Mouse (Mus musculus): ENCODE measurements around the gene Ddx19a. TPM values are rescaled to one million over a fixed set of nuclear protein-coding genes. Genes with fewer than 3 reads are reported as not detected.
"Not testable (repeated sequence)": the region's sequence is repeated elsewhere in the genome, so short reads cannot be mapped to it uniquely, and the experiment has no call there.

Gene Ddx19a
- total RNA-seq, 2 experiments from 2014 or later = 37.4 to 76.8 TPM

DNA sequence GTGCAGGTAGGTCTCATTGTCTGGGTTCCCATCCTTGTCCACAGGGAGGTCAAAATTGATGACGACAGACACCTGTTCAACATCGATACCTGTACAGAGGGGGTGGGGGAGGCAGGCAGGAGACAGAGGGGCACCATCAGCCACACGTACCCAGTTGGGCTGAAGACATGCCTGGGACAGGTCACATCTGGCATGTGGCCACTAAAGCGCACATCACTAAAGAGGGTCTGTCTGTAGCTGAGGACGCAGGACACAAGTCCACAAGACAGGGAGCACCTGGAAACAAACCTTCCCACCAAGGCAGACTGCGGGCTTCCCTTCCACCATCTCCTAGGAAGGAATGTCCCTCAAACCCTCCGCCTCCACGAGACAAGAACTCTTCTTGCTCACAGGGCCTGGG lies 21.1 kb downstream of the Ddx19a start:
- ATAC-seq (replicated peaks; ENCODE audit: poor library complexity) = not testable (repeated sequence)

DNA sequence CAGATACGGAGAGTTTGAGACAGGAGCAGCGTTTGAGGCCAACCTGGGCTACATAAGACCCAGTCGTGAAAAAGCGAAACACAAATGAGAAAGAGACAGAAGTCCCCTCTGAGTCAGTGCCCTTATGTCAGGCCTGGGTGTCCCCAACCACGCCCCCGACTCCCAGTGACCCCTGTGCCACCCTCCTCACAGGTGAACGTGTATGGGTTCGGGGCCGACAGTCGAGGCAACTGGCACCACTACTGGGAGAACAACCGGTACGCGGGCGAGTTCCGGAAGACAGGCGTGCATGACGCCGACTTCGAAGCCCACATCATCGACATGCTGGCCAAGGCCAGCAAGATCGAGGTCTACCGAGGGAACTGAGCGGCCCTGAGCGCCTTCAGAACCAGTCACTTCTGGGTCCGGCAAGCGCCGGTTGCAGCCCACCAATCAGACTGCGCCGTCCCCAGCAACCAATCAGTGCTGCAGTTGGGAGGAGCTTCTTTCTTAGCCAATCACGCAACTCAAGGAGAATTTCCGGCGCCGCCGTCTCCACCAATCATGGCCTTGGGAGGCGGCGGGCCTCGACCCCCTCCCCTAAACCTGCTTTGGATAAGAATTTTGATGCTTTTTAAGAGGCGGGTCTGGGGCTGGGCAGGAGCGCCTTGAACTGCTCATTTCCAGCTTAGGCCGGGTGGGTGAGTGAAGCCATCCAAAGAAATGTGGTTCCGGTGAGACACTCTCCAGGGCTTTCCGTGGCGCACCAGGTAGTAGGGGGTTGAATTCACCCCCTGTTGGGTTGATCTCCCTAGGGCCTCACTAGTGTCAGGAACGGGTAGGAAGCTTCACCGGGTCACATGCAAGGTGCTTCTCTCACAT lies 27.5 kb downstream of the Ddx19a start:
- peak; percentile 88 for ATAC-seq (replicated peaks; ENCODE audit: poor library complexity)

DNA sequence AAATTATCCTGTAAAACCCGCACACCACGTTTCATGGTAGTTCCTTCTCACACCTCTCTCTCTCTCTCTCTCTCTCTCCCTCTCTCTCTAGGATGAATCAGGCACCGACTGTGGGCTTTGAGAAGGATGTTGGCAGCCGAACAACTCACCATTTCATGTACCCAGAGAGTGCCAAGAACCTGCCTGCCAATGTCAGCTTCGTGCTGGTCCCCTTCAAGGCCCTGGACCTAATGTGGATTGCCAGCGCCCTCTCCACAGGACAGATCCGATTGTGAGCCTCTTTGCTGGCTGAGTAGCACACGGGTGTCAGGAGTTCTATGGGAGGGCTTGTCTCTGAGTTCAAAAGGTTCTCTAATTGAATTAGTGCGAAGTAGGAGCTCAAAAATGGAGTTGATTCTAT lies 30.3 kb downstream of the Ddx19a start:
- no peak for ATAC-seq (replicated peaks; ENCODE audit: poor library complexity)

DNA sequence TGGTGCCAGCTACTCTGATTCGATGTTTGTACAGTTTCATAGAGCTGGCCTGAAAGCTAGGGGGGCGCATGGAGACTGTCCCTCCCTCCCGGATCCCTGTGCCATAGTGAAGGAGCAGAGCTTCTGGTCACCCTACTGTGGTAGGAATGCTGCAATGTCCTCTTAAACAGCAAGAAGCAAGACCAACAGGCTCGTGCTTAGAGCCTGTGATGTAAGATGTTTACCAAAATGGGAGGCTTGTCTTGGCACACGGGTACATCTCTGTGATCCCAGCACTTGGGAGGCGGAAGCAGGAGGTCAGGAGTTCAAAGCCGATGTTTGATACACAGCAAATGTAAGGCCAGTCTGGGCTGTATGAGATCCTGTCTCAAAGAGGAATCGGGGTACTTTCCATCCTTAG lies 31.0 kb downstream of the Ddx19a start:
- ATAC-seq (replicated peaks; ENCODE audit: poor library complexity) = no peak

DNA sequence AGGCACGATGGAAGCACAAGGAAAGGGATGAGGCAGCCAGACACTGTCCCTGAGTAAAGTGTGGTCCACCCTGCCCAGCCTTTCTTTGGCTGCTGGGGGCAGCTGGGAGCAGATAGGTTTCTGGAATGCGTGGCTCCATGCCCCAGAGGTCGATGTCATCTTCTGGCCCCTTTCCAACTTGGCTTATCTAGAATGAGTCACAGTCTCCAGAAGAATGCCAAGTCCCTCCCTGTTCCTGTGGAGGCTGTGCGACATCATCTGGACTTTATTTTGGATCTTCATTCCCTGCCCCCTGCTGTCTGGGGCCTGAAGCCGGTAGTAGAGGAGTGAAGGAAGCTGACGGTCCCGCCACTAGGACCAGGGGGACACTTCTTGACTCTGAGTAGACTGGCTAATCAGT lies 32.0 kb downstream of the Ddx19a start:
- ATAC-seq (replicated peaks; ENCODE audit: poor library complexity) = peak; percentile 32

DNA sequence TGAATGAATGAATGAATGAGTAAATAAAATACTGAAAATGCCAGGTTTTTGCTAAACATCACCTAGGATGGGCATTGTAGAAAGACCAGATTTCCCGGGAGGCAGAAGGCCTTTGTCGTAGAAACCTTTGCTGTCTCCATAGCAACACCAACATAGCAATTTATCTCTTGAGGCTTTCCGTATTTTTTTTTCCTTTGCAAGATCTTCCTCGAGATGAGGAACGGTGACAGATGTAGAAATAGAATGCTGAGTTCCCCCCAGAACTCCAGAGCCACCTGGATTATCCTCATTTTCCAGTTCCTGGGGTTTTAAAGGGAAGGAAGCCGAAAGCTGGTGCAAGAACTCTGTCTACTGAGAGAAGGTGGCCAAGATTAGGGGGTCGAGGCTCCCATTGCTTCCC lies 32.9 kb downstream of the Ddx19a start:
- no peak for ATAC-seq (replicated peaks; ENCODE audit: poor library complexity)

DNA sequence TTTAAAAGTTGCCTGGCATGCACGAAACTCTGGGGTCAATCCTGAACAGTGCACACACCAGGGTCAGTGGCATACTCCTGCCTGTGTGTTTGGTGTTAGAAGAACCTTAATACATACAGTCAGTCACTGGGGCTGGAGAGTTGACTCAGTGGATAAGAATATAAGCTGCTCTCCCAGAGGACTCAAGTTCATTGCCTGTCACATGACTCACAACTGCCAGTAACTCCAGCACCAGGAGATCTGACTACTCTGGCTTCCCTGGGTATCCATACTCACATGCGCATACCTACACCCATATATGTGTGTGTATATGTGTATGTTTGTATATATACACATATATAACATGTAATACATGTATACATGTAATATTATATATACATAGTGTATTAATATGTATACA lies 34.5 kb downstream of the Ddx19a start:
- ATAC-seq (replicated peaks; ENCODE audit: poor library complexity) = no peak

DNA sequence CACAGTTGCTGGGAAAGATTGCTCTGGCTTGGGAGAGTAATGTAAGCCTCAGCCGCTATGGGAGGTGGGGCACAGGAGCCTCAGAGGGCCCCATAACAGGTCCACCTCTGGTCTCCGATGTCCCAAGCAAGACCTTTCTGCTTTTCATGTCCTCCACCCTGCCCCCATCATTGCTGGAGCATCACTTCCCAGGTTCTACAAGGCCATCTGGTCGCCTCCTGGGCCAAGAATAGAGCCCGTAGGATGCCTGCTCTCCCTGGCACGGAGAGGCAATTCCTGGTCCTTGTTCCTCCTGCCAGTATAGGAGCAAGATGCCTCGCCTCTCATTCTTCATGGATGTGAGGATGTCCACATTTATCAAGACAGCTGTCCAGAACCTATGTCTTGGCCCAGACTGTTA lies 37.7 kb downstream of the Ddx19a start:
- ATAC-seq (replicated peaks; ENCODE audit: poor library complexity) = no peak

DNA sequence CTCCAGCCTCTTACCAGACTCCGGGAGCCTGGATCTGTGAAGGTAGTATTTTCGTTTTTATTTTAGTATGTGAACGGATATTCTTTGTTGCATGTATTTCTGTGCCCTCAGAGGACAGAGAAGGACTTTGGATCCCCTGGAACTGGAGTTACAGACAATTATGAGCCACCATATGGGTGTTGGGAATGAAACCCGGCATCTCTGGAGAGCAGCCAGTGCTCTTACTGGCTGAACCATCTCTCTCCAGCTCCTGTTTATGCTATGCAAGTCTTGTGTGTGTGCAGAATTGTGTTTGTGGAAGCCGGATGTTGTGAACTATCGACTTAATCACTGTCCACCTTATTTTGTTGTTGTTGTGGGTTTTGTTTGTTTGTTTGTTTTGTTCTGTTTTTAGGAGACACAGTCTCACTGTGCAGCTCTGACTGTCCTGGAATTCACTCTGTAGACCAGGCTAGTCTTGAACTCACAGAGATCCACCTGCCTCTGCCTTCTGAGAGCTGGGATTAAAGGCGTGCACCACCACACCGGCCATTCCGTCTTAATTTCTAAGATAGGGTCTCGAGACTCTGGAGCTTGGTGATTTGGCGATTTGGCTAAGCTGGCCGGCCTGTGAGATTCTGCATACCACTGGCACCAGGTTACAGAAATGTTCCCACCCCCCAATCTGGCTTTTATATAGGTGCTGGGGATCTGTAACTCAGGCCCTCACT lies 38.4 kb downstream of the Ddx19a start:
- no peak for ATAC-seq (replicated peaks; ENCODE audit: poor library complexity)

DNA sequence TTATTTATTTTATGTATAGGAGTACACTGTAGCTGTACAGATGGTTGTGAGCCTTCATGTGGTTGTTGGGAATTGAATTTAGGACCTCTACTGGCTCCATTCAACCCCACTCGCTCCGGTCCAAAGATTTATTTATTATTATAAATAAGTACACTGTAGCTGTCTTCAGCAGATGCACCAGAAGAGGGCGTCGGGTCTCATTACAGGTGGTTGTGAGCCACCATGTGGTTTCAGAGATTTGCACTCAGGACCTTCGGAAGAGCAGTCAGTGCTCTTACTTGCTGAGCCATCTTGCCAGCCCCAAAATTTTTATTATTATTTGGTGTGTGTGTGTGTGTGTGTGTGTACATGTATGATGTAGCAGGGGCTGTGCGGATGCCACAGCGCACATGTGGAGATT lies 39.0 kb downstream of the Ddx19a start:
- ATAC-seq (replicated peaks; ENCODE audit: poor library complexity) = not testable (repeated sequence)

DNA sequence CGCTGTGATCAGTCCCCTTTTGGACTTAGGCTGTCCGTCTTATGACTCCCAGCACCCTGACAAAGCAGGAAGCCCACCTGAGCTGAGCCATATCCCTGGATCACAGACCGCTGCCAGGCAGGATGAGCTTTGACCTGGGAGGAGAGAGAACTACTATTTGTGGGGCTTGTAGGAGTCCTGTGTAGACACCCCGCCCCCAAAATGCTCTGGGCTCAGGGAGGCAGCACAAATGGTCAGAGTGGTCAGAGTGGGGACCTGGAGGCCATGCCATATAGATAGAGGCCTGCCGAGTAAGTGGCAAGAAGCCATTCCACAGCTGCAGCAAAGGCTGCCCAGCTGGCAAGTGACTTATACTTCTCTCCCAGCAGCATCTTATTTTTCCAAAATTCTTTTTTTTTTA lies 39.5 kb downstream of the Ddx19a start:
- no peak for ATAC-seq (replicated peaks; ENCODE audit: poor library complexity)

DNA sequence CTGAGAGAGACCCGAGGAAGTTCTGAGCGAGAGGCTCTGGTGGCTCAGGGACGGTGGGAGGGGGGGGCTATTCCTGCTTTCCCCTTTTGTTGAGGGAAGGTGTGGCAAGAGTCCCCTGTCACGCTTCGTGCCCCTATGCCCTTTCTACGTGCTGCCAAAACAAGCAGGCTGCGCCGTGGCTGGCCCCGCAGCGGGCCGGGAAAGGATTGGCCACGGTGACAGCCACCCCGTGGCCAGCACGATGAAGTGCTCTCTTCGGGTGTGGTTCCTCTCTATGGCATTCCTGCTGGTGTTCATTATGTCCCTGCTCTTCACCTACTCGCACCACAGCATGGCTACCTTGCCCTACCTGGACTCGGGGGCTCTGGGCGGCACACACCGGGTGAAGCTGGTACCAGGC lies 40.1 kb downstream of the Ddx19a start:
- no peak for ATAC-seq (replicated peaks; ENCODE audit: poor library complexity)

DNA sequence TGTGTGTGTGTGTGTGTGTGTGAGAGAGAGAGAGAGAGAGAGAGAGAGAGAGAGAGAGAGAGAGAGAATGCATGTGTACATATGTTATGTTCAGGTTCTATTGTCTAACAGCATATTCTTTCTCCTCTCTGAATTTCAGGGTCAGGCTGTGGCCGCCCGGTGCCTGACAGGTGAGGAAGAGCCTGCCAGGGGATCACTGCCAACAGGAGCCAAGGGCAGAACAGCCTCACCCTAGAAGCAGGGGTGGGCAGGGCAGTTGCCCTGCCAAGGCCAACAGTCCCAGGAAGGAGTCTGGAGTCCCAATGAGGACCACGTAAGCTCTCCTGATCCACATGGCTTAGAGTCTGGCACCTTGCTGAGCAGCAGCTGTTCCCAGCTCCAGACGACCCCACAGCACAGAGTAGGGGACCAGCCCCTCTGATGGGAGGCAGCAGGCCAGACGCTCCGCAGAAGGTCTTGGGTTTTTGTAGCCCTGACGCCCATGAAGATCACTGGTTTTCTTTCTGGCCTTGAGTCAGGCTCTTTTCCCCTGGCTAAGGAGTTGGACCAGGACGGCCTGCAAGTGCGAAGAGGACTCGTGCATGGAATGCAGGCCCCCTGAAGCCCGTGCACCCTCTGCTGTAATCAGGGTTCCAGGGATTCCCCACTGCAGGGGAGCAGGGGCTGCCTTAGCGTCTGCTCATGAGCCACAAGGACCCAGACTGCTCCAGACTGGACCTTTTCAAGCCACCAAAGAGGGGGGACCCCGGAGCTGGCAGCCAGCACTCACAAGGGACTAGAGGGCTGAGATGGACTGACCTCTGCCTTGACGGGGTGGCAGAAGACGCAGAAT lies 40.8 kb downstream of the Ddx19a start:
- ATAC-seq (replicated peaks; ENCODE audit: poor library complexity) = no peak

DNA sequence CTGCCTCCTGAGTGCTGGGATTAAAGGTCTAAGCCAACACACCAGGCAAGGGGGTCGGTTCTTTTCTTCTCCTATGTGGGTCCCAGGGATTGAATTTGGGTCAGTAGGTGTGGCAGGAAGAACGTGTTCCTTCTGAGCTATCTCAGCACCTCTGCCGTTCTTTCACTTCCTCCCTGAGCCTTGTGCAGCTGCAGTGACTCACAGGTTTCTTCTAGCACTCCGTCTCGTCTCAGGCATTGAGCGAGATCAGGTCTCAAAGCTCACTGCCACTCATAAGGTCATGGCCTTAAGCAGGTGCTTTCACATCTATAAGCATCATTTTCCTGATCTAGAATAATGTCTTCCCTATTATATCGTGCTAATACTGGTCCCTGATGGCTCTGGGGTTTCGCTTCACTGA lies 42.8 kb downstream of the Ddx19a start:
- ATAC-seq (replicated peaks; ENCODE audit: poor library complexity) = peak; percentile 50

DNA sequence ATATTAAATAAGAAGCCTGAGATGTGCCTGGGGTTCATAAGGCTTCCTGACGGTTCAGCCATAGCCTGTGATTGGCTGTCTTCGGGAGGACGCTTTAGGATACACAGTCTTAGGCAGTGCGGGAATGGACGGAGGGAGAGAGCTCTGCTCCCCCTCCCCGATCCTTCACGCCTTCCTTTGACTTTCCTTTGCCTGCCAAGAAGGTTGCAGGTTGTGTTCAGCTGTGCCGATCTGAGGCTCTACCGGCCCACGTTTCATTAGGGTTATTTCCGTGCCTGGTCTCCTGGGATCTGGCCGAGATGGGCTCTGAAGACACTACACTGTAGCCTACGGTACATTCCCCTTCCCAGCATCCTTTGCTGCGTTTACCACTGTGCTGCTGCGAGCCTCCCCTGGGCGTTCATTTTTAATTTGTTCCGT lies 47.5 kb downstream of the Ddx19a start:
- ATAC-seq (replicated peaks; ENCODE audit: poor library complexity) = 0 out of 2 replicates have a peak, but pooled peaks have one; percentile 24

DNA sequence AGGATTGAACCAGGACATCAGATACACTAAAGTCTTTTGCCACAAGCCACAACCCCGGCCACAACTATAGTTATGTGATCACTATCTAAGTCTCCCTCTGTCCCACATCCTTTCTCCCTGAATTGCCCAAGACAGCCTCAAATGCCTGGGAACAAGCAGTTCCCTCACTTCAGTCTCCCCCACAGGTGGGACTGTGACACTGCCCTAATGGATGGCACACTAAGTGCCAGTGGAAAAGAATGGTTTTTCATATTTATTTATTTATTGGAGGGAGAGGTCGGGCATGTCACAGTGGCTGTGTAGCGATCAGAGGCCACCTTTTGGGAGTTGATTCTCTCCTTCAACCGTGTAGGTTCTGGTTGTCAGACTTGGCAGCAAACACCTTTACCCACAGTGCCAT lies 51.9 kb downstream of the Ddx19a start:
- ATAC-seq (replicated peaks; ENCODE audit: poor library complexity) = peak; percentile 14; the same call in 1 of the 2 replicates

DNA sequence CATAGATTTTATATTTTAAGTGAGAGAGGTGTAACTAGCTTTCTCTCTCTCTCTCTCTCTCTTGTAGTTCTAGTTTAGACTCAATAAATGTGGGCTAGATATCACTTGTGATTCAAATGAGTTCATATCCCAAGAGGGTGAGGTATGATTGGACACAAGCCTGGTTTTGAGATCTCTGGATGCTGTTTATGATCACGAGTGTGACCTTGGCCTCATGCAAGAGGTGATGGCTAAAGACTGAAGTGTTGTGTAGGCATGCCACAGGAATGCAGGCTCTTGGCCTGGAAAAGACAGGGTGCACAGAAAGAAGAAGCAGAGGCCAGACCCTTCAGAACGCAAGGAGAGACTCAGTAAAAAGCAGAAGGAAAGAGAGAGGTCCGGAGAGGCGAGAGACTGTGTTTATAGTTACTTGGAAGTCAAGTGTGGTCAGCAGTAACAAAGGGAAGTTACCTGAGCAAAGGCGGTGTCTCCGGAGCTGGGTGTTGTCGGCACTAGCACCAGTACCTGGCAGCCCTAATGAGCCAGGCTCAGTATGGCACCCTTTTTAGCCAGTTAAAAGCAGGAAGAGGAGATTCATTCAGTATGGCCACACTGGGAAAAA lies 53.2 kb downstream of the Ddx19a start:
- peak; percentile 55 for ATAC-seq (replicated peaks; ENCODE audit: poor library complexity)

DNA sequence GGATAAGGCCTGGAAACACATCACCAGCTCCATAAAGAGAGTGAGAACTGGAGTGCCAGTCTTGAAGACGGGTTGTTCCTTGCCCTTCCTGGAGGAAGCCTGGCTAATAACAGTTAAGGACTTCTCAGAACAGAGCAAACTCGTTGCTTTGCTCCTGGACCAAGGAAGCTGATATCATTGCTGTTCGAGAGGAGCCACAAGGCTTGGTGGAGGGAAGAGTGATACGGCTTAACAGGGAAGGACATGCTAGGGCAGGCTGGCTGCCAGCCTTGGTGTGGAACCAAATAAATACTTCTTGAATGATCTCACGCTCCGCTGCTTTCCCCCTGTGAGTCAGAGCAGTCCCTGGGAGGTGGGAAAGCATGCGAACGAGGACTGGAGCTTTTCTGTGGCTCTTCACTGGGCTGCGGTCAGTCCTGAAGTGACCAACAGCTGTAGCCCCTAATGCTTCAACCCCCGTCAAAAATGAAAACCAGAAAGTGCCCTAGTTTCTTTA lies 56.1 kb downstream of the Ddx19a start:
- ATAC-seq (replicated peaks; ENCODE audit: poor library complexity) = no peak

DNA sequence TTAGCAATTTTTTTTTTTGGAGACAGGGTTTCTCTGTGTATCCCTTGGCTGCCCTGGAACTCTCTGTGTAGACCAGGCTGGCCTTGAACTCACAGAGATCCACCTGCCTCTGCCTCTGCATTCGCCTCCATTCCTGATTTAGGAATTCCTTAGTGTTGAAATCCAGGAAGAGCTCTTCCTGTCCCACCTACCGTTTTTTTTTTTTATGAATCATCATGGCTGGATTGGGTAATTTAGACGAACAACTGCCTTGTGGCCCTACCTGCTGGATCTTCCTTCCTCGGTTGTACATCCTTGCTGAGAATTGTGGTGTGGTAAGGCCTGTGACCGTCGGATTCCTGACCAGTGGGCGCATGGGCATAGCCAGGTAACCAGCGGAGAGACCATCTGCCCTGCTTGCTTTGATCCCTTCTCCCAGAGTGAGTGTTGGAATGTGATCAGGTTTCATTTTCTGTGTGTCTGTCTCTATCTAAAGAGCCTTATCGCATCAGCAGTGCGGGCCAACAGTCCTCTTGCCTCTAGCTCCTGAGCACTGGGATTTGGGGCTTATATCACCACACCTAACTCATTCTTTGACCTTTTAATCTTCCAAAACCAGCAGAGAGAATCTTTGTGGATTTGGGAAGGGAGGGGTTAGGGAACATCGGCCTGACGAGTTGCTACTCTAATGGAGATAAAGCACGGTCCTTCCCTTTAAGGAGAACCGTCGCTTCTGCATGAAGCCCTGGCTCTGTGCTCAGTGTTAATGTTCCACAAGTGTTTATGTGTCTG lies 56.7 kb downstream of the Ddx19a start:
- no peak for ATAC-seq (replicated peaks; ENCODE audit: poor library complexity)

Measured in megakaryocyte progenitor cell, adult 5-6 weeks (primary cell).